Mouse (Mus musculus) mesoderm, embryonic 11.5 days (tissue): ENCODE data around the gene Rrp1.

Source experiments
- DNase-seq: peaks from one replicate; pipeline ENCODE4 v3.0.0-alpha.2; 2012; ENCODE audit warnings: low read depth, low spot score

Gene Rrp1

DNA sequence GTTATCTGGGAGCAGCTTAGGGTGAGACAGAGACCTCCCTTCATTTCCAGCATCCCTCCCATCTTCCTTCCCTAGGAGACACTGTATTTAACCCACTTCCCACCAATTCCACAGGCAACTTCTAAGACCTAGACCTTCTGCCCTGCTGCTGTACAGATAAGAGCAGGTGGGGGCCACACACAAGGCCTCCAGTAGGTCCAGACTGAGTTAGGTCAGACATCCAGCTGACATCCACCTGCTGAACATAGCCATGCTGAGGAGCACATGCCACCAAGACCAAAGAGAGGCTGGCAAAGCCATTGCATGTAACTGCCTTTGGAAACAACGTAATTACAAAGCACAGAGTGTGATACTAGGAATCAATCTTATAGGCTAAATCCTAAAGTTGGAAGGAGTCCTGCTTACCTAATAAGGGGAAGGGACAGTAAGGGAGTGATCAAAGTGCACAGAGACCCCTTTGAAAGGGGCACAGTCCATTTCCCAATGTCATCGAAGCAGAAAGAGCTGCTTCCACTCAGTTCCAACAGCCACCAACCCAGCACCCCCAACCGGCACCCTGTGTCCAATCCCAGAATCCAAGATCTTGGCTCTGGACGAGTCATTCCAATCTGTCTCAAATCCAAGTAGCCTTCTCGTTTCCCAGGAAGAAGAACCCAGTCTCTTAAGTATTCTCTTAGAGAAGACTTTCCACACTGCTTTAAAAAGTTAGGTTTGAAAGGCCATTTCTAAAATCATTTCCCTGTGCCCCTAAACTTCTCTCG lies 61.9 kb downstream of the Rrp1 start:
- no peak for DNase-seq
